Mouse (Mus musculus): ENCODE measurements around the gene Dqx1. TPM values are rescaled to one million over a fixed set of nuclear protein-coding genes. Genes with fewer than 3 reads are reported as not detected.

Gene Dqx1
- polyA plus RNA-seq, 1 experiment from 2014 or later: 6.8 TPM

DNA sequence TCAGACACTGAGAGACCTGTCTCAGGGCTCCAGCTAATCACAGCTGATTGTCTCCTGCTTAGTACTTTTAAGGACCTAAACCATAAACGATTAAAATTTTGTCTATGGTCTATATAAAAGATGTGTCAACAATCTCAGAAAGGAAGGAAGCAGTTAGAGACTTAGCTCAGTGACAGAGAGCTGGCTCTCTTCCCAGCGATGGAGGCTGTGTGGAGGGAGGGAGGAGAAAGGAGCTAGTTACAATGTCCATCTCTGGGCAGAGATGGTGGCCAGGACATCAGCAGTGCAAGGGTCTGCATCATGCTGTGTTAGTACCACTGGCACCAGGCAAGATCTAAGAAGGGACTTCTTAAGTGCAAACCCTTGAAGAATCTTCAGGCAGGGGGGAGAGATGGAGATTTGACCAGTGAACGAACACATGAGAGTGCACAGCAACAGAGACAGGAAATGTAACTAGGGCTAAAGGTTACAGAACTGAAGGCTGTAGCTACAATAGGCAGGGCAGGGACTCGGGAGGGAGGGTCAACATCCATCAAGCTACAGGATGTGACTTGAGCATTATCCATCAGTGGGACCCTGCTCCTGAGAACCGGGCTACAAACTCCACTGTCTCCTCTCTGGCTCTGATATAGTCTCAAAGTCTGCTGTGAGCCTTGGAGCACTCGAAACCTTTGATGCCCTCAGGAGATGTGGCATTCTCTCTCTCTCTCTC is 34.9 kb downstream of the Dqx1 start:
- no peak overlapping the region for H3K4me3 ChIP-seq (replicated peaks)
- no peak overlapping the region for H3K27ac ChIP-seq (replicated peaks)
- H3K4me1 ChIP-seq (replicated peaks): peaks cover 3% of the 10 kb centered on the region; the same call in 1 of the 2 replicates
- WGBS (ENCODE audit: insufficient replicate concordance): 15% methylated on average over 6 of the region's 6 CpGs
- no peaks in the 10 kb centered on the region for H3K36me3 ChIP-seq (replicated peaks)
- no peak overlapping the region for H3K4me2 ChIP-seq
- peaks cover 84% of the 10 kb centered on the region for H3K27me3 ChIP-seq
- H3K9ac ChIP-seq: no peak overlapping the region
- no peak for ATAC-seq (ENCODE audit: insufficient read depth)
- H3K9me3 ChIP-seq (replicated peaks): no peaks in the 10 kb centered on the region

DNA sequence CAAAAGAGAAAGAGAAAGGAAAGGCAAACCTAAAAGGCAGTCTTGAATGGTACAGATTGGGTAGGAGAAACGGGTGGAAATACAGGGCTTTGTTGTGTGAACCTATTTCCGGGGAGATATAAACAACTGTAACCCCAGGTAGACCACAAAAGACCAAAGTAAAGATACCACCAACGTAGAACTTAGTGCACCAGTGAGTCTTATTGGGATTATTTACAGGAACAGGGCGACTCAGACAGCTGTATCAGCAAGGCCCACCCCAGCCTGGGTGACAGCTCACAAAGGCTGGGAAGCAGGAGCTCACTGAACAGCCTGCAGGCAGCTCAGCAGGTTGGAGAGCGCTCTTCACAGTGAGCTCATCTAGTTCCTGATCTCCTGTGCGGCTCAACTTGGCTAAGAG is 38.3 kb downstream of the Dqx1 start:
- Histone ChIP-seq H3K27me3 (peaks cover 67% of the 10 kb centered on the region), H3K4me2 (no peak overlapping the region), H3K4me1 (replicated peaks) (peaks cover 4% of the 10 kb centered on the region), H3K27ac (replicated peaks) (no peak overlapping the region), H3K36me3 (replicated peaks) (no peaks in the 10 kb centered on the region), H3K9me3 (replicated peaks) (no peaks in the 10 kb centered on the region), H3K4me3 (replicated peaks) (no peak overlapping the region), H3K9ac (no peak overlapping the region)
- 37% methylated on average over 6 of the region's 6 CpGs for WGBS (ENCODE audit: insufficient replicate concordance)
- ATAC-seq (ENCODE audit: insufficient read depth): no peak

DNA sequence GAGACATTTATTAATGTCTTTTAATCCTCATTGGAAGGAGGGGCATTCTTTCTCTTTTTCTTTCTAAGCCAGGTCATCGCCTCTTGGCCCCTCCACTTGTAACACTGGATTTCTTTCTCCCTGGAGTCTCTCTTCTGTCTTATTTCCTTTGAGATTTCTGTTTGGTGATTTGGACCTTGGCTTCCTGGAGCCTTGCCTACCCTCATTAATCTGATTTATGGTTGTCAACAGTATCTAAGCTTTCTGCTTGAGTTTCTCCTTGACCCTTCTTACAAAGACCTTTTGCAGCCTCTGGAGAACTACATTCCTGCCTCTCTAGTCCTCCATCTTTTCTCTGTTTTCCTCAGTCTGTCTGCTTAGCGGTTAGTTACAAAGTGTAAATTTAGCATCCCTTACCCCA is 40.8 kb downstream of the Dqx1 start:
- no peak overlapping the region for H3K4me3 ChIP-seq (replicated peaks)
- no peak overlapping the region for H3K4me2 ChIP-seq
- peaks cover 1% of the 10 kb centered on the region; the same call in 1 of the 2 replicates for H3K36me3 ChIP-seq (replicated peaks)
- H3K9ac ChIP-seq: no peak overlapping the region
- H3K27me3 ChIP-seq: peaks cover 46% of the 10 kb centered on the region
- H3K27ac ChIP-seq (replicated peaks): no peak overlapping the region
- ATAC-seq (ENCODE audit: insufficient read depth): no peak
- 70% methylated on average over 2 of the region's 2 CpGs for WGBS (ENCODE audit: insufficient replicate concordance)
- H3K4me1 ChIP-seq (replicated peaks): peaks cover 26% of the 10 kb centered on the region
- H3K9me3 ChIP-seq (replicated peaks): no peaks in the 10 kb centered on the region

DNA sequence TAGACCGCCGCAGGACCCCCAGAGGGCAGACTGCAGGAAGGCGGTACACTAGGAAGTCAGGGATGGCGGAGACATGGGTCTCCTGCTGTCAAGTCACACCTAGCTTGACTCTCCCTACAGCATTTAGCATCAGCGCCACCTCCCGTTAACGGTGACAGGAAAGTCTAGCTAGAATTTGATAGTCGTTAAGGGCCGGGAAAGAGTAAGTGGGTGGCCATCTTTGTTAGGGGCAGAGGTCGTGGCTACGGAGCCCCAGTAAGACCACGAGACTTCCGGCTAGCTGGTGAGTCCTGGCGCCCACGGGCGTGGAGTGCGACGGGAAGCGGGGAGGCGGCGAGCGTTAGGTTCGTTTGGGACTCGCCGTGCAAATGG is 43.7 kb downstream of the Dqx1 start, which contains the start of the genes Ccdc142 and Gm42688:
Gene Ccdc142, plus strand, starts transcription at position 286 of the 372 bp plus-strand sequence.
Gene Gm42688, plus strand, starts transcription at position 302 of the 372 bp plus-strand sequence.
- Histone ChIP-seq H3K36me3 (replicated peaks) (peaks cover 11% of the 10 kb centered on the region; the same call in 1 of the 2 replicates), H3K27me3 (peaks cover 26% of the 10 kb centered on the region), H3K4me3 (replicated peaks) (peak within 1 kb of the TSS; percentile 73), H3K27ac (replicated peaks) (peak within 1 kb of the TSS; percentile 81), H3K9me3 (replicated peaks) (no peaks in the 10 kb centered on the region), H3K9ac (peak within 1 kb of the TSS; percentile 78), H3K4me2 (peak within 1 kb of the TSS; percentile 100), H3K4me1 (replicated peaks) (peaks cover 29% of the 10 kb centered on the region)
- WGBS (ENCODE audit: insufficient replicate concordance): 1% methylated on average over 25 of the region's 25 CpGs
- ATAC-seq (ENCODE audit: insufficient read depth): peak; percentile 79

DNA sequence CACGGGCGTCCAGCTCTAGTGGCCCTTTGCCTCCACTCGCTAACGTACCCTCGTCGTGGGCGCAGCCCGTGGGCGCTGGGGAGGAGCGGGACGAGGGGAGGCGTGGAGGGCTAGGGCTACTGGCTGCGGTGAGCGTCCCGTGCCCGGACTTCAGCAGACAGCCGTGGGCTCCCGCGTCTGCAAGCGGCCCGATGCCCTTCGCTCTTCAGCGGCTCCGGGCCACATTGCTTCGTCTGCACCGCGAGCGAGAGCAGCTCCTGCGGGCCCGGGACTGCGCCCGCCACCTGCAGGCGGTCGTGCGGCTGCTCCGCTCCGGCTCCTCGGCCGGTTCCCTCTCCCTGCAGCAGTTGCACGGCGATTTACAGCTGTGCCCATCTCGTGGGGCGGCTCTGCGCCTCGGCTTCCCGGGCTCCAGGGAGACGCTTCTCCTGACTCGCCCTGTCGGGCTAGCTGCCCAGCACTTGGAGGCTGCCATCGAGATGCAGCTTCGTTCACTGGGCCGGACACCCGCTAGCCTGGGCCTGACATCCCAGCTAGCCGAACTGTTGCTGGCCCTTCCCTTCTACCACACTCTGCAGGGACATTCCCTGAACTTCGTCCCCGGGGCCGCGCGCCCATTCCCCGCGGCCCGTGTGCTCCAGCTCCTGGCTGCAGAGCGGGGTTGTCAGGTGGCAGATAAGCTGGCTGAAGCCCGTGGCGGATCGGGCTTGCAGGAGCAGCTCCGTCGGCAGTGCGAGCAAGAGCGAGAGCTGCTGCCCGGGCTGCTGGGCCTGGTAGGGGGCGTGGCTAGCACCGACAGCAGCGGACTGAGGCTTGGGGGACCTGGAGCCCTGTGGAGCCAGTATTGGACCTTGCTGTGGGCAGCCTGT is 44.3 kb downstream of the Dqx1 start:
- peaks cover 15% of the 10 kb centered on the region; the same call in 1 of the 2 replicates for H3K36me3 ChIP-seq (replicated peaks)
- peak; percentile 76 for ATAC-seq (ENCODE audit: insufficient read depth)
- H3K27ac ChIP-seq (replicated peaks): peak overlapping the region; percentile 81
- peak overlapping the region; percentile 73 for H3K4me3 ChIP-seq (replicated peaks)
- H3K4me2 ChIP-seq: peak overlapping the region; percentile 100
- peak overlapping the region; percentile 78 for H3K9ac ChIP-seq
- H3K4me1 ChIP-seq (replicated peaks): peaks cover 29% of the 10 kb centered on the region
- under 1% methylated on average over 74 of the region's 74 CpGs for WGBS (ENCODE audit: insufficient replicate concordance)
- H3K27me3 ChIP-seq: peaks cover 23% of the 10 kb centered on the region
- no peaks in the 10 kb centered on the region for H3K9me3 ChIP-seq (replicated peaks)

DNA sequence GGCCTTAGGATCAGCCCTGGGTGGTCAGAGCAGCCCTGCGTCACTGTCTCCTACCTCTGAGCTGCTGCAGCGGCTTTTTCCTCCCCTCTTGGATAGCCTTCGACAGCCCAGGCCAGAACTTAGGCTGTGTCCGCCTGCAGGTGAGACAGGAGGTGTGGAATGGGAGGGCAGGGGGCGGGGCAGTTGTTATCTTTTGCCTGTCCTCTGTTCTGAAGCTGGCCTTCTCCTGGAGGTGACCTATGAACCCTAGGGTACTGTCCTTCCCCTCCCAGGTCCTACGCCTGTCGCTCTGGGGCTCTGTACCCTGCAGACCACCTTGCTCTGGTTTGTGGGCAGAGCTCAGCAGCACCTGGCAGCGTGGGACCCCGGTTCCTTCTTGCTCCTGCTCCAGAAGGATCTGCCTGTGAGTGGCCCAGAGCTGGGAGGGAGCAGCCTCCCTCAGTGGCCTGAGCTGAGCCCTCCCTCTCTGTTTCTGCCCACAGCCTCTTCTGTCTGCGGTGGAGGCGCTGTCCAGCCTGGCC is 45.5 kb downstream of the Dqx1 start:
- Histone ChIP-seq H3K27me3 (peaks cover 16% of the 10 kb centered on the region; the same call in 1 of the 2 replicates), H3K9ac (0 out of 2 replicates have a peak overlapping the region, but pooled peaks have one; percentile 78), H3K4me3 (replicated peaks) (peak overlapping the region; percentile 73), H3K36me3 (replicated peaks) (peaks cover 21% of the 10 kb centered on the region; the same call in 1 of the 2 replicates), H3K9me3 (replicated peaks) (no peaks in the 10 kb centered on the region), H3K27ac (replicated peaks) (peak overlapping the region; percentile 34), H3K4me1 (replicated peaks) (peaks cover 42% of the 10 kb centered on the region), H3K4me2 (peak overlapping the region; percentile 100)
- 68% methylated on average over 11 of the region's 11 CpGs for WGBS (ENCODE audit: insufficient replicate concordance)
- ATAC-seq (ENCODE audit: insufficient read depth): no peak

DNA sequence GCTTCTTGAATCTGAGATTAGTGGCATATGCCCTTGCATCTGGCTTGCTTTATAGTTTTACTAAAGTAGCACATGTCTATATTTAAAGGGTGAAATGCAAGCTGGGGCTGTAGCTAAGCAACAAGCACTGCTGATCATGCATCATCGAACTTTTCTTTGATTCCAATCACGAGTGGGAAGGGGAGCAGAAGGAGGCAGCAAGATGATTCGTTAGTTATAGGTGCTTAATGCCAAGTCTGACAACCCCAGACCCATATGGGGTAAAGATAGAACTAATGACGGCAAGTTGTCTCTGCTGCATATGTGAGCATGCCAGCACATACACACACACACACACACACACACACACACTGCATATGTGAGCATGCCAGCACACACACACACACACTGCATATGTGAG is 46.5 kb downstream of the Dqx1 start:
- Histone ChIP-seq H3K9me3 (replicated peaks) (no peaks in the 10 kb centered on the region), H3K4me2 (no peak overlapping the region), H3K27me3 (peaks cover 8% of the 10 kb centered on the region; the same call in 1 of the 2 replicates), H3K4me1 (replicated peaks) (peaks cover 48% of the 10 kb centered on the region), H3K9ac (no peak overlapping the region), H3K36me3 (replicated peaks) (peaks cover 21% of the 10 kb centered on the region; the same call in 1 of the 2 replicates), H3K27ac (replicated peaks) (no peak overlapping the region), H3K4me3 (replicated peaks) (no peak overlapping the region)
- ATAC-seq (ENCODE audit: insufficient read depth): no peak
- WGBS (ENCODE audit: insufficient replicate concordance): 73% methylated on average over 4 of the region's 4 CpGs

DNA sequence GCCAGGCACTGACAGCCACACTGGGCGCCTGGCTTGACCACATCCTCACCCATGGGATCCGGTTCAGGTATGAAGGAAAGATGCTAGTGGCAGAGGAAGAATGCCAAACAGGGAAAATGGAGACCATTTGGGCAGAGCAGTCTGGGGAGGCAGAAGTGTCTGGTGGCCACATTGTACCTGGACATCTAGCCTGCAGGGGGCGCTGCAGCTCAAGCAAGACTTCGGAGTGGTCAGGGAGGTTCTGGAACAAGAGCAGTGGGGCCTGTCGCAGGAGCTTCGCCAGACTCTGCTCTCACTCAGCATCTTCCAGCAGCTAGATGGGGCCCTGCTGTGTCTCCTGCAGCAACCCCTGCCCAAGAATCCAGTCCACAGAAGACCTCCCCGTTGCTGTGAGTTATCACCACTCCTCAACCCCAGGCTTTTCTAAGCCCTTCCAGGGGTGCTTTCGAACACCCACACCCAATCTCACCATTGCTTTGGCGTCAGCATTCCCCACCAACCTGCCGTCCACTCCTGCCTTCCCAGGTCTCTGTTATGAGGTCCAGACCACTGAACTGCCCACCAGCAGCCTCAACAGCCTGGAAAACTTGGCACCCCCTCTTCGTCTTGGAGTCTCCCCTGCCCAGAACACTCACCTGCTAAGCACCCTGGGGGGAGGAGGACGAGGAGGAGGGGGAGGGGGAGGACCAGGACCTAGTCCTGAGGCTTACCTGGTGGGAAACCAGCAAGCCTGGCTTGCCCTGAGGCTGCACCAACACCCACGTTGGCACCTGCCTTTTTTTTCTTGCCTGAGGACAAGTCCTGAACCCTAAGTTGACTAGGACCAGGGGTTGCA is 50.1 kb downstream of the Dqx1 start:
- Histone ChIP-seq H3K9me3 (replicated peaks) (no peaks in the 10 kb centered on the region), H3K4me3 (replicated peaks) (peak overlapping the region; percentile 81), H3K4me1 (replicated peaks) (peaks cover 57% of the 10 kb centered on the region), H3K4me2 (peak overlapping the region; percentile 87), H3K9ac (peak overlapping the region; percentile 89; the same call in 1 of the 2 replicates), H3K27me3 (no peaks in the 10 kb centered on the region), H3K36me3 (replicated peaks) (peaks cover 30% of the 10 kb centered on the region), H3K27ac (replicated peaks) (peak overlapping the region; percentile 91)
- ATAC-seq (ENCODE audit: insufficient read depth): peak; percentile 29; the same call in 1 of the 2 replicates
- 36% methylated on average over 13 of the region's 13 CpGs for WGBS (ENCODE audit: insufficient replicate concordance)

DNA sequence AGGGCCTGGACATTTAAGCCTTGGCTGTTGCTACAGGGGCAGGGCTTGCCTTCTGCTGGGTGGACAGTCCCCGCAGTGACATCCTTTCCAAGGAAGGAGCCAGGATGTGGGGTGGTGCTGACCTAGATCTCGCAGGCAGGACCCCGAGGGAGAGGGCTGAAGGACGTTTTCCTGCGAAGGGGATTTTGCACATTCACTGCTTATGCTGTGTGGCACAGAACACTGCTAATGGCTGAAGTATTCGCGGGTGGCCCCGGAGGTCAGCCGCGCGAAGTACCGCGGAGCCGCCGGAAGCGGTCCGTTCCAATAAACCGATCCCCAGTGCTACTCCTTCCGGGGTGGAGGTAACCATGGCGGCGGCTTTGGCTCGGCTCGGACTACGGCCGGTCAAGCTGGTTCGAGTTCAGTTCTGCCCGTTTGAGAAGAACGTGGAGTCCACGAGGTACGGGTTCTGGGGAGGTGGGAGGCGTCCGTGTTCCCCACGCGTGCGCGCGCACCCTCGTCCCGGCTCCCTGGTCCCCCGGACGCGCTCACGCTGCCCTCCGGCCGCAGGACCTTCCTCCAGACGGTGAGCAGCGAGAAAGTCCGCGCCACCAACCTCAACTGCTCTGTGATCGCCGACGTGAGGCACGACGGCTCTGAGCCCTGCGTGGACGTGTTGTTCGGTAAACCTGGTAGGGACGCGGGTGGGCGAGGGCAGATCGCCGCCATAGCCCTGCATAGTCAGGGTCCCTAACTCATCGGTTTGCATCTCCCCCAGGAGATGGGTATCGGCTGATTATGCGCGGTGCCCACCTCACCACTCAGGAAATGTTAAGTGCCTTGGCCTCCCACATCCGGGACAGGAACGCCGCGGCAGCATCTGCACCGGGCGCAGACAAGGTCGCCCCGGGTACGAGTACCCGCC is 51.4 kb downstream of the Dqx1 start, which contains the start of gene Mrpl53:
Gene Mrpl53, plus strand, starts transcription at position 279 of the 907 bp plus-strand sequence.
- H3K4me1 ChIP-seq (replicated peaks): peaks cover 55% of the 10 kb centered on the region
- peak; percentile 77 for ATAC-seq (ENCODE audit: insufficient read depth)

More for the DNA sequence above, 51.4 kb downstream of the Dqx1 start, which contains the start of gene Mrpl53:
- Histone ChIP-seq H3K4me3 (replicated peaks) (peak within 1 kb of the TSS; percentile 81), H3K9ac (peak within 1 kb of the TSS; percentile 89), H3K27me3 (no peaks in the 10 kb centered on the region), H3K9me3 (replicated peaks) (no peaks in the 10 kb centered on the region), H3K36me3 (replicated peaks) (peaks cover 26% of the 10 kb centered on the region), H3K27ac (replicated peaks) (peak within 1 kb of the TSS; percentile 91), H3K4me2 (peak within 1 kb of the TSS; percentile 87)
- under 1% methylated on average over 76 of the region's 76 CpGs for WGBS (ENCODE audit: insufficient replicate concordance)
